Mouse (Mus musculus) forebrain, postnatal 0 days (tissue): ENCODE data around the gene Zc3h6. TPM values are rescaled to one million over a fixed set of nuclear protein-coding genes. Genes with fewer than 3 reads are reported as not detected.

Source experiments
- ATAC-seq: fragments of 200-750 bp; cut with Nextera tagmentation; 2 replicates; pipeline ENCODE4 v1.8.0; 2017; ENCODE audit warnings: mild to moderate bottlenecking, moderate library complexity
- DNase-seq: peaks from one replicate; pipeline ENCODE4 v3.0.0-alpha.2; 2015
- H3K27ac ChIP-seq: fragments of 300-500 bp; sonication (generic); 2 replicates; pipeline ENCODE4 v1.5.1; 2014; ENCODE audit warnings: low read depth, mild to moderate bottlenecking, antibody characterized with exemption, low read length, moderate library complexity, mixed read lengths
- H3K27me3 ChIP-seq: fragments of 300-500 bp; sonication (generic); 2 replicates; pipeline ENCODE4 v1.6.1; 2014; ENCODE audit warnings: mild to moderate bottlenecking, low read length, mixed read lengths; ENCODE audit not compliant: insufficient read depth
- H3K36me3 ChIP-seq: fragments of 300-500 bp; sonication (generic); 2 replicates; pipeline ENCODE4 v1.6.1; 2014; ENCODE audit warnings: mild to moderate bottlenecking, moderate library complexity; ENCODE audit not compliant: insufficient read depth
- H3K4me1 ChIP-seq: fragments of 300-500 bp; sonication (generic); 2 replicates; pipeline ENCODE4 v1.6.1; 2014; ENCODE audit warnings: antibody characterized with exemption; ENCODE audit not compliant: insufficient read depth
- H3K4me2 ChIP-seq: fragments of 300-500 bp; sonication (generic); 2 replicates; pipeline ENCODE4 v1.6.1; 2014; ENCODE audit warnings: low read depth, mild to moderate bottlenecking, moderate library complexity
- H3K4me3 ChIP-seq: fragments of 300-500 bp; sonication (generic); 2 replicates; pipeline ENCODE4 v1.5.1; 2014; ENCODE audit warnings: low read depth, low read length, mixed read lengths
- H3K9ac ChIP-seq: fragments of 300-500 bp; sonication (generic); 2 replicates; pipeline ENCODE4 v1.6.1; 2014; ENCODE audit warnings: mild to moderate bottlenecking
- H3K9me3 ChIP-seq: fragments of 300-500 bp; sonication (generic); 2 replicates; pipeline ENCODE4 v1.6.1; 2016; ENCODE audit warnings: low read length
- CTCF ChIP-seq: sonication (generic); IDR thresholded peaks from 2 replicates; pipeline ENCODE4 v1.5.1; 2016; ENCODE audit warnings: antibody characterized with exemption, control low read depth, low read depth
- WGBS: fragments of 180-500 bp; shearing (Covaris S2); extraction: QIAGEN DNeasy Blood & Tissue Kit; methylation state at CpG from one replicate; pipeline ENCODE4 v1.1.7; 2014; 5-methylcytosine and 5-hydroxymethylcytosine counted together
- polyA plus RNA-seq: library from polyadenylated mRNA; unstranded; fragments of >200 nt; fragmentation: Nextera tagmentation; extraction: Ambion mirVana; gene quantifications from 2 replicates; pipeline ENCODE4 v1.2.1, GENCODE M21; 2015
- total RNA-seq: library from RNA; depleted of rRNA; stranded (reverse); fragments of >200 nt; gene quantifications from 2 replicates; pipeline ENCODE4 v1.2.3, GENCODE M21; 2014

The Zc3h6 gene
- total and polyA plus RNA-seq, 2 experiments from 2014 or later, result 5.2 to 13.0 TPM

DNA sequence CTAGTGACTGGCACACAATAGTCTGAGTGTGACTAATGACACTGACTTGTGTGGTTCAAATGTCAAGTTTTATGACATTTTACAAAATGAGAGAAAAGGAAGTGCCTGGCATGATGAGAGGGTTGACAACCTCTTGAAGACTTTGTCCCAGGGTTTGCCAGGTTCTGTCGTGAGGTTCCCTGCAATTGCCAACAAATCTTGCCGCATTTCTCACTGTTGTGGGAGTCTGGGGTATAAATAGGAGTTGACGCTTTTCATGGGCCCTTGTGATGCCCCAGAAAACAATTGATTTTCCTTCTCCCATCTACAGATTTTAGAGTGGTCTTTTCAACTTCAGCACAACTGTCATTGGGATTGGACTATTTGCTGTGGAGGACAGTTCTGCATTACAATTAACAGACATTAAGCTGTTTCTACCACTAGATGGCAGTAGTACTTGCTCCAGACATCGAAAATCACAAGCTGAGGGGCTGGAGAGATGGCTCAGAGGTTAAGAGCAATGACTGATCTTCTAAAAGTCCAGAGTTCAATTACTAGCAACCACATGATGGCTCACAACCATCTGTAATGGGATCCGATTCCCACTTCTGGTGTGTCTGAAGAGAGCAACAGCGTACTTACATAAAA lies 19.1 kb upstream of the Zc3h6 start:
- 28% methylated on average over 6 of the region's 6 CpGs for WGBS
- DNase-seq, result peak; percentile 67
- TF ChIP-seq CTCF, result peak; percentile 87
- Histone ChIP-seq H3K4me3 (no peak overlapping the region), H3K27ac (no peak overlapping the region), H3K4me1 (no peaks in the 10 kb centered on the region), H3K4me2 (no peak overlapping the region), H3K9ac (no peak overlapping the region), H3K36me3 (no peaks in the 10 kb centered on the region), H3K9me3 (no peaks in the 10 kb centered on the region), H3K27me3 (no peaks in the 10 kb centered on the region)
- ATAC-seq, result peak; percentile 42

DNA sequence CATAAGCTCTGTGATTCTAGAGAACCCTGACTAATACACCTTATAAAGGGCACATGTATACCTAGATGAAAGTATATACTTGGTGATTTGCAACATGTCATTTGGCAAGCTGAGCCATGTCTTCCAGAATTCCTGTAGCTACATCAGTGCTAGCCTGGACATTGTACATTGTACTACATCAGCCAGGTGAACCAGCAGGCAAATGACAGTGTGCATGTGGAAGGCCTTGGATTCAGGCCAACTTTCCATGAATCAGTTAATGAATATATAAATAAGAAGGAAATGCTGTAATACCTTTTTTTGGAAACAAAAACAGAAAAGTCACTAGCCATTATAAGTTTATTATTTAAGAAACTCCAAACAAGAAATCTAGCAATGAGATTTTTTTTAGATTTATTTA lies 13.0 kb upstream of the Zc3h6 start:
- no peak for DNase-seq
- Histone ChIP-seq H3K27ac (no peak overlapping the region), H3K4me2 (no peak overlapping the region), H3K9ac (no peak overlapping the region), H3K36me3 (no peaks in the 10 kb centered on the region), H3K27me3 (no peaks in the 10 kb centered on the region), H3K4me3 (no peak overlapping the region), H3K4me1 (no peaks in the 10 kb centered on the region), H3K9me3 (no peaks in the 10 kb centered on the region)
- TF ChIP-seq CTCF, result no peak
- ATAC-seq, result no peak

DNA sequence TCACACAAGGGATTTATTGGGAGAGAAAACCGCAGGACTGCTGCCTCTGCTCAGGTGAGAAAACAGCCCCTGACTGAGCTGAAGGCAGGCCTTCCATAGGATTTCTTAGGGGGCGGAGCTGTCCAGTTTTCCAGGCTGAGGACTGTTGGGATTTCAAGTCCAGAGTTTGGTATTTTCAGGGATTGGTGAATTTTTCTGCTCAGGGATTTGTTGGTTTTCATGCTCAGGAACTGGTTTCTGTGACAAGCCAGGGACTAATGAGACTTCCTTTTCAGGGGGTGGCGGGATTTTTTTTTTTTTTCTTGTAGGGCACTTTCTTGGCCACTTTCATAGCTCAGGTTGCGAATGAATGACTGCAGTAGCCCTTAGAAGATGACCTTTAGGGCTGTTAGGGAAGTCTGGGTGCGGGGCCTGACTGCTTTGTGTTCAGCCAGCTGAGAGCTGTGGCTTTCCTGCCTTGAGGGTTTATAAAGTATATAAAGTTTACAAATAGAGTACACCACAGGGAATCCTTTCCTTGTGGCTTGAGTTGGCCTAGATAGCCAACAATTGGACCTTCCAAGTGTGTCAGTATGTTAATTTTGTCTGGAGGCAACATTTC lies 1.6 kb upstream of the Zc3h6 start:
- no peaks in the 10 kb centered on the region for H3K36me3 ChIP-seq
- peak overlapping the region; percentile 100 for H3K27ac ChIP-seq
- 41% methylated on average over 5 of the region's 5 CpGs for WGBS
- no peak for TF ChIP-seq CTCF
- no peaks in the 10 kb centered on the region for H3K27me3 ChIP-seq
- no peaks in the 10 kb centered on the region for H3K9me3 ChIP-seq
- peaks cover 15% of the 10 kb centered on the region for H3K4me1 ChIP-seq
- no peak overlapping the region for H3K9ac ChIP-seq
- DNase-seq (no peak), ATAC-seq (no peak)
- H3K4me3 ChIP-seq, result no peak overlapping the region; the same call in 1 of the 2 replicates
- H3K4me2 ChIP-seq, result peak overlapping the region; percentile 60

DNA sequence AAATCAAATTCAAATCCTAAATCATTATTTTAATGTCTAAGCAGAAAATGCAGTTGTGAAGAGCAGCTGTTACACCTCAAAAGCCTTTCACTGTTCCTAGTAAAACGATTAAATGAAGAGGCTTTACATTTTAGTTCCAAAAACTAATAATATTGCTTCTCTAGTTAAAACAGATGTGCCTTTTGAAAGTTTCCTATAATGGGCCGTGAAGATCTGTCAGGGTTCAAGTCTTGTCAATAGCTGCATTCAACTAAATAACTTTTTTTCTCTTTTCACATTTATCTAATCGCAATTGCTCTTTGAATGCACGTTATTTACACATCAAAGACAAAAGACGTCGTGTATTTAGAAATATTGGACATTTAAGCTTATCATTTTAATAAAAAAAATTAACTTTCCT lies 966 bp upstream of the Zc3h6 start:
- 2% methylated on average over 6 of the region's 6 CpGs for WGBS
- Histone ChIP-seq H3K9me3 (no peaks in the 10 kb centered on the region), H3K4me3 (peak overlapping the region; percentile 80), H3K4me2 (peak overlapping the region; percentile 60), H3K36me3 (no peaks in the 10 kb centered on the region), H3K27me3 (no peaks in the 10 kb centered on the region), H3K9ac (peak overlapping the region; percentile 100), H3K27ac (peak overlapping the region; percentile 100), H3K4me1 (peaks cover 15% of the 10 kb centered on the region)
- ATAC-seq, result no peak
- peak; percentile 32 for DNase-seq
- TF ChIP-seq CTCF, result no peak

DNA sequence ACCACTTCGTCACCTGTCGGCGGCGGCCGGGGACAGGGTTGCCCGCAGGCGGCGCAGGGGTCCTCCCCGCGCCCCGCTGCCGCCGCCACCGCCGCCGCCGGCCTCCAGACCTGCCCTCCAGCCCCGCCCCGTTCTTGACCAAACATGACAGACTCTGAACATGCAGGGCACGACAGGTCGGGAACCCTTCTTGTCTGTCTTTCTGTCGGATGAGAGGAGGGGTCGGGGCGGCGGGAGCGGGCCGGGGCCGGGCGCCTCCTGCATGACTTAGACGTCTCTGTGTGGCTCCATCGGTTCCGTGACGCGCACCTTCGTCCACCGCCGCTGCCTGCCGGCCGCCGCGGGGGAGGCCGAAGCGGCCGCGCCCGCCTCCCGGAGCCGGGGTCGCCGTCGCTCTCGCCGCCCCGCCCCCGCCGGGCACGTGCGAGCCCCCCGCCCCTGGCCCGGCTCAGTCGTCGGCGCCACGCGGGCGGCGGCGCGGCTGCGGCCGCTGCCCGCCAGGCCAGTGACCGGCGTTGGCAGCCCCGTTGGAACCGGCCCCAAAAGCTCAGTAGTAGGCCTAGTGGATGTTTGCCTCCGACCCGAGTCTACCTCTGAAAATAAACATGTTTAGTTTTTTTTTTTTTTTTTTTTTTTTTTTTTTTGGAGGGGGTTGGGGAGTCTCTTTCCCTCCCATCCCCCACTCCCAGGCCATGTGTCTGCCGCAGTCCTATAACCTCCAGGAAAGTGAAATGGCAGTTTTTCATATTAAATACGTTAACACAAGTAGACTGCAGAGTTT lies 649 bp downstream of the Zc3h6 start, which contains the start of gene Gm10762:
Gene Gm10762 (minus strand): TSS at position 65 of the 781 bp plus-strand sequence.
- H3K4me2 ChIP-seq, result peak within 1 kb of the TSS; percentile 60
- no peaks in the 10 kb centered on the region for H3K9me3 ChIP-seq
- H3K27ac ChIP-seq, result peak within 1 kb of the TSS; percentile 100
- H3K9ac ChIP-seq, result peak within 1 kb of the TSS; percentile 100
- TF ChIP-seq CTCF, result no peak
- WGBS, result 6% methylated on average over 78 of the region's 80 CpGs
- DNase-seq (peak; percentile 77), ATAC-seq (peak; percentile 53)
- no peaks in the 10 kb centered on the region for H3K27me3 ChIP-seq
- peak within 1 kb of the TSS; percentile 80 for H3K4me3 ChIP-seq
- H3K4me1 ChIP-seq, result peaks cover 15% of the 10 kb centered on the region
- no peaks in the 10 kb centered on the region for H3K36me3 ChIP-seq

DNA sequence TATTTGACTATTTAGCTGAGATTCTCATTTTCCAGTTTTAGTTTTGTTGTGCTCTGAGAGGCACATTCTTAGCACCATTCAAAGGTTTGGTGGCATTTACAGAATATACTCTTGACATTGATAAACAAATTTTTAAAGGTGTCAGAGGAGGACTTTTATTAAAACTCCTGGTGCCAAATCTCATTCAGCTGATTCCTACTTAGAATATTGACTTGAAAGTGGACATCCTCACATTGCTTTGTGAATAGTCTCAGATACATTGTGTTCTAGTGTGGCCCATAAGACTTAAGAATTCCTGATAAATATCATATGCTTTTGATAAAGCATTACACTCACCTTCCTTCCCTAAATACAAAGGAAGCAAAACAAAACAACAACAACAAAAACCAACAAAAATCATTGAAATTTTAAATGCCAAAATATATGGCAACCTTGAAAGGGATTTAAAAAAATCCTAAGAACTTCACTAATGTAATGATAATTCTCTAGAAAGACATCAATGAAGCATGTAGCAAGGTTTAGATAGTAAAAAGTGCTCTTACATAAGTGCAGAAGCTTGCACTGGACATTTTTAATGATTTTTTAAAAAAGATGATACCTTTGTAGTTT lies 1.4 kb downstream of the Zc3h6 start:
- no peak for TF ChIP-seq CTCF
- no peaks in the 10 kb centered on the region for H3K9me3 ChIP-seq
- ATAC-seq (no peak), DNase-seq (no peak)
- no peaks in the 10 kb centered on the region for H3K36me3 ChIP-seq
- peak overlapping the region; percentile 60 for H3K4me2 ChIP-seq
- H3K27me3 ChIP-seq, result no peaks in the 10 kb centered on the region
- peaks cover 15% of the 10 kb centered on the region for H3K4me1 ChIP-seq
- H3K9ac ChIP-seq, result peak overlapping the region; percentile 100
- peak overlapping the region; percentile 100 for H3K27ac ChIP-seq
- H3K4me3 ChIP-seq, result peak overlapping the region; percentile 80
